In genomic region chr11:61514953-61515352, GRCm38 (mm10) we compare ENCODE assay signal across 8 mouse cellular contexts. TPM values are rescaled to one million over a fixed set of nuclear protein-coding genes. Genes with fewer than 3 reads are reported as not detected.
DNase-seq lines count a peak whose midpoint lies in the region; ATAC-seq lines count a peak whose summit lies in the region.

No protein-coding gene starts in this region.

- no peak overlapping the region for H3K27ac ChIP-seq in forebrain, embryonic 11.5 days (ENCODE audit: low read depth, low read length)
- no peak overlapping the region for H3K27ac ChIP-seq in forebrain, embryonic 12.5 days
- H3K27ac ChIP-seq in midbrain, embryonic 10.5 days (replicated peaks) = no peak overlapping the region
- H3K27ac ChIP-seq in midbrain, embryonic 13.5 days = no peak overlapping the region
- H3K27ac ChIP-seq in limb, embryonic 11.5 days (replicated peaks; ENCODE audit: low read depth, low read length) = no peak overlapping the region

- H3K4me1 ChIP-seq in forebrain, embryonic 11.5 days (replicated peaks; ENCODE audit: control insufficient read depth, insufficient read depth, low read length) = no peaks in the 10 kb centered on the region
- no peaks in the 10 kb centered on the region for H3K4me1 ChIP-seq in forebrain, embryonic 12.5 days
- H3K4me1 ChIP-seq in midbrain, embryonic 10.5 days = peaks cover 7% of the 10 kb centered on the region
- 0 out of 2 replicates have a peak, but pooled peaks cover 5% of the 10 kb centered on the region for H3K4me1 ChIP-seq in midbrain, embryonic 13.5 days (replicated peaks)
- H3K4me1 ChIP-seq in limb, embryonic 11.5 days (ENCODE audit: control insufficient read depth, insufficient read depth, low read length) = no peaks in the 10 kb centered on the region

- H3K27me3 ChIP-seq in forebrain, embryonic 11.5 days (ENCODE audit: control insufficient read depth, insufficient read depth, low read length) = no peaks in the 10 kb centered on the region
- H3K27me3 ChIP-seq in forebrain, embryonic 12.5 days = no peaks in the 10 kb centered on the region
- no peaks in the 10 kb centered on the region for H3K27me3 ChIP-seq in midbrain, embryonic 10.5 days (ENCODE audit: low read depth, poor library complexity, severe bottlenecking)
- H3K27me3 ChIP-seq in midbrain, embryonic 13.5 days = no peaks in the 10 kb centered on the region
- no peaks in the 10 kb centered on the region for H3K27me3 ChIP-seq in limb, embryonic 11.5 days (ENCODE audit: control insufficient read depth, insufficient read depth, low read length)

- H3K9ac ChIP-seq in forebrain, embryonic 11.5 days (ENCODE audit: low read length) = no peak overlapping the region
- no peak overlapping the region for H3K9ac ChIP-seq in forebrain, embryonic 12.5 days
- H3K9ac ChIP-seq in midbrain, embryonic 13.5 days (replicated peaks) = no peak overlapping the region
- no peak overlapping the region for H3K9ac ChIP-seq in limb, embryonic 11.5 days (ENCODE audit: low read length)

- H3K36me3 ChIP-seq in forebrain, embryonic 11.5 days (ENCODE audit: control insufficient read depth, insufficient read depth, low read length) = no peaks in the 10 kb centered on the region; the same call in 1 of the 2 replicates
- H3K36me3 ChIP-seq in forebrain, embryonic 12.5 days (replicated peaks) = peaks cover 56% of the 10 kb centered on the region
- peaks cover 79% of the 10 kb centered on the region for H3K36me3 ChIP-seq in midbrain, embryonic 10.5 days
- H3K36me3 ChIP-seq in midbrain, embryonic 13.5 days = peaks cover 76% of the 10 kb centered on the region
- peaks cover 6% of the 10 kb centered on the region; the same call in 1 of the 2 replicates for H3K36me3 ChIP-seq in limb, embryonic 11.5 days (ENCODE audit: control insufficient read depth, insufficient read depth, low read length)

- H3K4me3 ChIP-seq in forebrain, embryonic 11.5 days (ENCODE audit: low read depth, low read length) = no peak overlapping the region
- H3K4me3 ChIP-seq in forebrain, embryonic 12.5 days (replicated peaks) = no peak overlapping the region
- H3K4me3 ChIP-seq in midbrain, embryonic 10.5 days = no peak overlapping the region
- no peak overlapping the region for H3K4me3 ChIP-seq in midbrain, embryonic 13.5 days (replicated peaks)
- H3K4me3 ChIP-seq in limb, embryonic 11.5 days (ENCODE audit: low read depth, low read length) = no peak overlapping the region

- WGBS in forebrain, embryonic 11.5 days = 29% methylated on average over 3 of the region's 3 CpGs
- WGBS in forebrain, embryonic 12.5 days = 35% methylated on average over 3 of the region's 3 CpGs
- WGBS in midbrain, embryonic 10.5 days = 40% methylated on average over 3 of the region's 3 CpGs
- 32% methylated on average over 3 of the region's 3 CpGs for WGBS in midbrain, embryonic 13.5 days
- 43% methylated on average over 3 of the region's 3 CpGs for WGBS in limb, embryonic 11.5 days

- H3K9me3 ChIP-seq in forebrain, embryonic 11.5 days (ENCODE audit: control insufficient read depth, low read length) = no peaks in the 10 kb centered on the region
- no peaks in the 10 kb centered on the region for H3K9me3 ChIP-seq in forebrain, embryonic 12.5 days
- H3K9me3 ChIP-seq in midbrain, embryonic 10.5 days (replicated peaks) = no peaks in the 10 kb centered on the region
- H3K9me3 ChIP-seq in midbrain, embryonic 13.5 days = no peaks in the 10 kb centered on the region
- H3K9me3 ChIP-seq in limb, embryonic 11.5 days (ENCODE audit: control insufficient read depth, low read length) = no peaks in the 10 kb centered on the region

- H3K4me2 ChIP-seq in forebrain, embryonic 11.5 days (ENCODE audit: low read depth, low read length, severe bottlenecking) = no peak overlapping the region
- no peak overlapping the region for H3K4me2 ChIP-seq in forebrain, embryonic 12.5 days
- no peak overlapping the region for H3K4me2 ChIP-seq in midbrain, embryonic 13.5 days (replicated peaks)
- no peak overlapping the region for H3K4me2 ChIP-seq in limb, embryonic 11.5 days (ENCODE audit: low read depth, severe bottlenecking)

- DNase-seq in forebrain, embryonic 11.5 days (ENCODE audit: low spot score) = peak; percentile 73
- peak; percentile 53 for DNase-seq in midbrain, embryonic 10.5 days (ENCODE audit: low spot score)
- DNase-seq in cerebellum, postnatal 10 days = peak; percentile 70 to 72
- DNase-seq in limb, embryonic 11.5 days (ENCODE audit: low spot score) = peak; percentile 68
- DNase-seq in thymus, postnatal 4 days = peak; percentile 67

- ATAC-seq in forebrain, embryonic 11.5 days (replicated peaks; ENCODE audit: low FRiP score) = no peak
- ATAC-seq in forebrain, embryonic 12.5 days (ENCODE audit: low FRiP score) = no peak
- ATAC-seq in midbrain, embryonic 13.5 days = no peak
- ATAC-seq in limb, embryonic 11.5 days (ENCODE audit: insufficient number of reproducible peaks, low FRiP score, low TSS enrichment, low read depth) = no peak
- ATAC-seq in erythroid progenitor cell, adult 5-6 weeks (replicated peaks; ENCODE audit: low FRiP score, poor library complexity, severe bottlenecking) = no peak

RNA-seq across cellular contexts. Expression of gene B9d1, which starts 10.0 kb away (rescaled TPM):
- 41.7 and 46.0 TPM in 2 replicates for polyA plus RNA-seq in forebrain, embryonic 11.5 days (2014; fragmentation: Nextera tagmentation; extraction: Ambion mirVana)
- polyA plus RNA-seq in forebrain, embryonic 12.5 days (2016; fragmentation: Nextera tagmentation; extraction: Ambion mirVana) = 34.6 and 35.6 TPM in 2 replicates
- polyA plus RNA-seq in midbrain, embryonic 10.5 days (2016; fragmentation: Nextera tagmentation; extraction: Ambion mirVana) = 52.5 and 56.0 TPM in 2 replicates
- polyA plus RNA-seq in midbrain, embryonic 13.5 days (2015; fragmentation: Nextera tagmentation; extraction: Ambion mirVana) = 38.3 and 40.8 TPM in 2 replicates
- polyA plus RNA-seq in limb, embryonic 11.5 days (2014; fragmentation: Nextera tagmentation; extraction: Ambion mirVana) = 40.9 and 42.7 TPM in 2 replicates
- not detected in 2 replicates for total RNA-seq in erythroid progenitor cell, adult 5-6 weeks (2015; ENCODE audit: low replicate concordance)
- total RNA-seq in erythroid progenitor cell, adult 5-6 weeks (2017; ENCODE audit: low replicate concordance) = not detected in 2 replicates

RNA-seq across cellular contexts. Expression of gene Mapk7, which starts 20.7 kb away (rescaled TPM):
- 80.1 and 81.6 TPM in 2 replicates for polyA plus RNA-seq in forebrain, embryonic 11.5 days (2014; fragmentation: Nextera tagmentation; extraction: Ambion mirVana)
- polyA plus RNA-seq in forebrain, embryonic 12.5 days (2016; fragmentation: Nextera tagmentation; extraction: Ambion mirVana) = 93.4 and 95.7 TPM in 2 replicates
- 89.2 and 94.6 TPM in 2 replicates for polyA plus RNA-seq in midbrain, embryonic 10.5 days (2016; fragmentation: Nextera tagmentation; extraction: Ambion mirVana)
- polyA plus RNA-seq in midbrain, embryonic 13.5 days (2015; fragmentation: Nextera tagmentation; extraction: Ambion mirVana) = 76.6 and 87.2 TPM in 2 replicates
- 58.6 and 63.6 TPM in 2 replicates for polyA plus RNA-seq in limb, embryonic 11.5 days (2014; fragmentation: Nextera tagmentation; extraction: Ambion mirVana)
- 2.1 and 2.5 TPM in 2 replicates for total RNA-seq in erythroid progenitor cell, adult 5-6 weeks (2015; ENCODE audit: low replicate concordance)
- total RNA-seq in erythroid progenitor cell, adult 5-6 weeks (2017; ENCODE audit: low replicate concordance) = 1.3 and 2.0 TPM in 2 replicates

RNA-seq across cellular contexts. Expression of gene Mfap4, which starts 29.7 kb away (rescaled TPM):
- polyA plus RNA-seq in forebrain, embryonic 11.5 days (2014; fragmentation: Nextera tagmentation; extraction: Ambion mirVana) = 66.1 and 71.9 TPM in 2 replicates
- 66.9 and 69.4 TPM in 2 replicates for polyA plus RNA-seq in forebrain, embryonic 12.5 days (2016; fragmentation: Nextera tagmentation; extraction: Ambion mirVana)
- polyA plus RNA-seq in midbrain, embryonic 10.5 days (2016; fragmentation: Nextera tagmentation; extraction: Ambion mirVana) = 38.4 and 59.9 TPM in 2 replicates
- 28.6 and 35.4 TPM in 2 replicates for polyA plus RNA-seq in midbrain, embryonic 13.5 days (2015; fragmentation: Nextera tagmentation; extraction: Ambion mirVana)
- 244 and 251 TPM in 2 replicates for polyA plus RNA-seq in limb, embryonic 11.5 days (2014; fragmentation: Nextera tagmentation; extraction: Ambion mirVana)
- total RNA-seq in erythroid progenitor cell, adult 5-6 weeks (2015; ENCODE audit: low replicate concordance) = not detected in 2 replicates
- not detected in 2 replicates for total RNA-seq in erythroid progenitor cell, adult 5-6 weeks (2017; ENCODE audit: low replicate concordance)
